Mouse (Mus musculus) midbrain, embryonic 10.5 days (tissue): ENCODE data around the gene Akap12. TPM values are rescaled to one million over a fixed set of nuclear protein-coding genes. Genes with fewer than 3 reads are reported as not detected.

Experiments used
- DNase-seq: peaks from one replicate; pipeline ENCODE4 v3.0.0-alpha.2; 2017; ENCODE audit warnings: low spot score
- H3K27ac ChIP-seq: fragments of 300-500 bp; sonication (generic); replicated peaks from 2 replicates; pipeline ENCODE4 v1.5.1; 2016; ENCODE audit warnings: mild to moderate bottlenecking
- H3K27me3 ChIP-seq: fragments of 300-500 bp; sonication (generic); 2 replicates; pipeline ENCODE4 v1.6.1; 2016; ENCODE audit warnings: low read depth, mild to moderate bottlenecking; ENCODE audit not compliant: poor library complexity, severe bottlenecking
- H3K36me3 ChIP-seq: fragments of 300-500 bp; sonication (generic); 2 replicates; pipeline ENCODE4 v1.6.1; 2016; ENCODE audit warnings: mild to moderate bottlenecking, moderate library complexity
- H3K4me1 ChIP-seq: fragments of 300-500 bp; sonication (generic); 2 replicates; pipeline ENCODE4 v1.6.1; 2016
- H3K4me3 ChIP-seq: fragments of 300-500 bp; sonication (generic); 2 replicates; pipeline ENCODE4 v1.5.1; 2016; ENCODE audit warnings: mild to moderate bottlenecking, moderate library complexity
- H3K9me3 ChIP-seq: fragments of 300-500 bp; sonication (generic); replicated peaks from 2 replicates; pipeline ENCODE4 v1.6.1; 2016; ENCODE audit warnings: mild to moderate bottlenecking
- WGBS: fragments of 180-500 bp; shearing (Covaris S2); methylation state at CpG from one replicate; pipeline ENCODE4 v1.1.7; 2016; 5-methylcytosine and 5-hydroxymethylcytosine counted together
- polyA plus RNA-seq: library from polyadenylated mRNA; unstranded; fragments of >200 nt; fragmentation: Nextera tagmentation; extraction: Ambion mirVana; gene quantifications from 2 replicates; pipeline ENCODE4 v1.2.1, GENCODE M21; 2016

Gene Akap12
- polyA plus RNA-seq, 1 experiment from 2014 or later = 30.9 TPM

- H3K27ac ChIP-seq = no peak overlapping the region
- no peak for DNase-seq
- no peaks in the 10 kb centered on the region for H3K27me3 ChIP-seq
- 0 out of 2 replicates have a peak, but pooled peaks cover 3% of the 10 kb centered on the region for H3K4me1 ChIP-seq
- no peaks in the 10 kb centered on the region for H3K36me3 ChIP-seq
- H3K9me3 ChIP-seq = no peaks in the 10 kb centered on the region; the same call in 1 of the 2 replicates
- 46% methylated on average over 3 of the region's 3 CpGs for WGBS
- no peak overlapping the region for H3K4me3 ChIP-seq
Observed at GRCm38 (mm10) chr10:4289636-4290035, 23.5 kb downstream of the Akap12 start.

GRCm38 (mm10) chr10:4290145-4290544, 24.0 kb downstream of the Akap12 start:
- no peak overlapping the region for H3K27ac ChIP-seq
- H3K27me3 ChIP-seq = no peaks in the 10 kb centered on the region
- 0 out of 2 replicates have a peak, but pooled peaks cover 3% of the 10 kb centered on the region for H3K4me1 ChIP-seq
- no peak for DNase-seq
- H3K4me3 ChIP-seq = no peak overlapping the region
- WGBS = 54% methylated on average over 3 of the region's 3 CpGs
- H3K9me3 ChIP-seq = no peaks in the 10 kb centered on the region; the same call in 1 of the 2 replicates
- no peaks in the 10 kb centered on the region for H3K36me3 ChIP-seq

- Histone ChIP-seq H3K27me3 (no peaks in the 10 kb centered on the region), H3K9me3 (no peaks in the 10 kb centered on the region)
Observed at GRCm38 (mm10) chr10:4290561-4290960, 24.4 kb downstream of the Akap12 start.

GRCm38 (mm10) chr10:4293418-4293817, 27.2 kb downstream of the Akap12 start:
- Histone ChIP-seq H3K9me3 (no peaks in the 10 kb centered on the region), H3K4me1 (0 out of 2 replicates have a peak, but pooled peaks cover 3% of the 10 kb centered on the region), H3K27me3 (no peaks in the 10 kb centered on the region), H3K27ac (no peak overlapping the region), H3K4me3 (no peak overlapping the region), H3K36me3 (no peaks in the 10 kb centered on the region)
- 90% methylated on average over 4 of the region's 4 CpGs for WGBS
- no peak for DNase-seq

More at GRCm38 (mm10) chr10:4290561-4290960, 24.4 kb downstream of the Akap12 start:
- H3K4me3 ChIP-seq = no peak overlapping the region
- DNase-seq = no peak
- H3K36me3 ChIP-seq = no peaks in the 10 kb centered on the region
- 0 out of 2 replicates have a peak, but pooled peaks cover 3% of the 10 kb centered on the region for H3K4me1 ChIP-seq
- no peak overlapping the region for H3K27ac ChIP-seq
- 88% methylated on average over 6 of the region's 6 CpGs for WGBS

GRCm38 (mm10) chr10:4303558-4303957, 37.4 kb downstream of the Akap12 start:
- Histone ChIP-seq H3K27ac (no peak overlapping the region), H3K4me1 (peaks cover 8% of the 10 kb centered on the region), H3K4me3 (no peak overlapping the region), H3K36me3 (no peaks in the 10 kb centered on the region), H3K9me3 (no peaks in the 10 kb centered on the region), H3K27me3 (no peaks in the 10 kb centered on the region)
- no peak for DNase-seq
- WGBS = 82% methylated on average over 5 of the region's 5 CpGs

GRCm38 (mm10) chr10:4323885-4324284, 57.7 kb downstream of the Akap12 start:
- no peak for DNase-seq
- no peak overlapping the region for H3K4me3 ChIP-seq
- no peak overlapping the region for H3K27ac ChIP-seq
- WGBS = 90% methylated on average over 8 of the region's 8 CpGs
- no peaks in the 10 kb centered on the region; the same call in 1 of the 2 replicates for H3K9me3 ChIP-seq
- no peaks in the 10 kb centered on the region for H3K36me3 ChIP-seq
- H3K4me1 ChIP-seq = peaks cover 4% of the 10 kb centered on the region
- no peaks in the 10 kb centered on the region for H3K27me3 ChIP-seq

GRCm38 (mm10) chr10:4325562-4325961, 59.4 kb downstream of the Akap12 start:
- no peak overlapping the region for H3K27ac ChIP-seq

GRCm38 (mm10) chr10:4327716-4328115, 61.5 kb downstream of the Akap12 start:
- Histone ChIP-seq H3K4me1 (peaks cover 7% of the 10 kb centered on the region), H3K36me3 (no peaks in the 10 kb centered on the region), H3K27ac (no peak overlapping the region), H3K27me3 (no peaks in the 10 kb centered on the region), H3K9me3 (no peaks in the 10 kb centered on the region; the same call in 1 of the 2 replicates), H3K4me3 (no peak overlapping the region)
- no peak for DNase-seq
- 70% methylated on average over 1 of the region's 1 CpGs for WGBS

More at GRCm38 (mm10) chr10:4325562-4325961, 59.4 kb downstream of the Akap12 start:
- no peak for DNase-seq
- WGBS = 82% methylated on average over 5 of the region's 5 CpGs
- H3K27me3 ChIP-seq = no peaks in the 10 kb centered on the region
- H3K9me3 ChIP-seq = no peaks in the 10 kb centered on the region; the same call in 1 of the 2 replicates
- no peak overlapping the region for H3K4me3 ChIP-seq
- no peaks in the 10 kb centered on the region for H3K36me3 ChIP-seq
- H3K4me1 ChIP-seq = peaks cover 4% of the 10 kb centered on the region

- 64% methylated on average over 7 of the region's 7 CpGs for WGBS
- no peaks in the 10 kb centered on the region for H3K27me3 ChIP-seq
- no peaks in the 10 kb centered on the region for H3K36me3 ChIP-seq
- no peak for DNase-seq
- H3K4me1 ChIP-seq = peaks cover 22% of the 10 kb centered on the region
- no peaks in the 10 kb centered on the region; the same call in 1 of the 2 replicates for H3K9me3 ChIP-seq
- H3K27ac ChIP-seq = no peak overlapping the region
- H3K4me3 ChIP-seq = no peak overlapping the region
Observed at GRCm38 (mm10) chr10:4332228-4332979, 66.2 kb downstream of the Akap12 start.

- Histone ChIP-seq H3K4me3 (peak overlapping the region; percentile 47), H3K36me3 (no peaks in the 10 kb centered on the region), H3K27ac (no peak overlapping the region), H3K27me3 (no peaks in the 10 kb centered on the region), H3K4me1 (peaks cover 22% of the 10 kb centered on the region), H3K9me3 (no peaks in the 10 kb centered on the region)
- WGBS = 9% methylated on average over 8 of the region's 8 CpGs
- DNase-seq = peak; percentile 51
Observed at GRCm38 (mm10) chr10:4333319-4333718, 67.1 kb downstream of the Akap12 start.

GRCm38 (mm10) chr10:4334039-4334683, 68.0 kb downstream of the Akap12 start:
- Histone ChIP-seq H3K27me3 (no peaks in the 10 kb centered on the region), H3K4me1 (peaks cover 22% of the 10 kb centered on the region), H3K27ac (no peak overlapping the region), H3K9me3 (no peaks in the 10 kb centered on the region), H3K36me3 (no peaks in the 10 kb centered on the region), H3K4me3 (peak overlapping the region; percentile 47)
- DNase-seq = peak; percentile 79
- WGBS = 10% methylated on average over 27 of the region's 27 CpGs

GRCm38 (mm10) chr10:4338863-4339461, 72.8 kb downstream of the Akap12 start:
- Histone ChIP-seq H3K27me3 (no peaks in the 10 kb centered on the region), H3K36me3 (no peaks in the 10 kb centered on the region), H3K9me3 (no peaks in the 10 kb centered on the region), H3K4me1 (peaks cover 12% of the 10 kb centered on the region), H3K27ac (no peak overlapping the region), H3K4me3 (no peak overlapping the region)
- 57% methylated on average over 15 of the region's 15 CpGs for WGBS
- DNase-seq = peak; percentile 28
